Mouse (Mus musculus) midbrain, postnatal 0 days (tissue): ENCODE data around the gene Vasn. TPM values are rescaled to one million over a fixed set of nuclear protein-coding genes. Genes with fewer than 3 reads are reported as not detected.

ENCODE experiments used
- ATAC-seq: fragments of 200-750 bp; cut with Nextera tagmentation; 2 replicates; pipeline ENCODE4 v1.8.0; 2017; ENCODE audit warnings: moderate number of reproducible peaks, mild to moderate bottlenecking, moderate TSS enrichment, moderate library complexity; ENCODE audit not compliant: low FRiP score
- DNase-seq: peaks from one replicate; pipeline ENCODE4 v3.0.0-alpha.2; 2015; ENCODE audit warnings: low spot score
- H3K27ac ChIP-seq: fragments of 300-500 bp; sonication (generic); 2 replicates; pipeline ENCODE4 v1.5.1; 2014; ENCODE audit warnings: low read depth, mild to moderate bottlenecking, low read length, mixed read lengths
- H3K27me3 ChIP-seq: fragments of 300-500 bp; sonication (generic); 2 replicates; pipeline ENCODE4 v1.6.1; 2014; ENCODE audit warnings: low read length, control low read depth, mixed read lengths; ENCODE audit not compliant: insufficient read depth
- H3K36me3 ChIP-seq: fragments of 300-500 bp; sonication (generic); 2 replicates; pipeline ENCODE4 v1.6.1; 2014; ENCODE audit warnings: low read length, control low read depth, mixed read lengths; ENCODE audit not compliant: insufficient read depth
- H3K4me1 ChIP-seq: fragments of 300-500 bp; sonication (generic); 2 replicates; pipeline ENCODE4 v1.6.1; 2014; ENCODE audit warnings: mild to moderate bottlenecking, control low read depth, antibody characterized with exemption, low read length, mixed read lengths; ENCODE audit not compliant: insufficient read depth
- H3K4me2 ChIP-seq: fragments of 300-500 bp; sonication (generic); 2 replicates; pipeline ENCODE4 v1.6.1; 2014; ENCODE audit warnings: low read depth, mild to moderate bottlenecking, low read length, mixed read lengths; ENCODE audit not compliant: poor library complexity, severe bottlenecking
- H3K4me3 ChIP-seq: fragments of 300-500 bp; sonication (generic); 2 replicates; pipeline ENCODE4 v1.5.1; 2014; ENCODE audit warnings: low read depth, mild to moderate bottlenecking, low read length, moderate library complexity
- H3K9ac ChIP-seq: fragments of 300-500 bp; sonication (generic); replicated peaks from 2 replicates; pipeline ENCODE4 v1.6.1; 2014; ENCODE audit warnings: mild to moderate bottlenecking, low read length, moderate library complexity, mixed read lengths; ENCODE audit not compliant: poor library complexity, severe bottlenecking
- H3K9me3 ChIP-seq: fragments of 300-500 bp; sonication (generic); 2 replicates; pipeline ENCODE4 v1.6.1; 2016; ENCODE audit warnings: low read length, control low read depth
- CTCF ChIP-seq: IDR thresholded peaks from 2 replicates; pipeline ENCODE4 v1.5.1; 2016; ENCODE audit warnings: antibody characterized with exemption, mild to moderate bottlenecking
- WGBS: fragments of 180-500 bp; shearing (Covaris S2); extraction: QIAGEN DNeasy Blood & Tissue Kit; methylation state at CpG from one replicate; pipeline ENCODE4 v1.1.7; 2014; 5-methylcytosine and 5-hydroxymethylcytosine counted together
- polyA plus RNA-seq: library from polyadenylated mRNA; unstranded; fragments of >200 nt; fragmentation: Nextera tagmentation; extraction: Ambion mirVana; gene quantifications from 2 replicates; pipeline ENCODE4 v1.2.1, GENCODE M21; 2015
- total RNA-seq: library from RNA; depleted of rRNA; stranded (reverse); fragments of >200 nt; gene quantifications from 2 replicates; pipeline ENCODE4 v1.2.3, GENCODE M21; 2014

Vasn gene
- total and polyA plus RNA-seq, 2 experiments from 2014 or later = 4.7 to 14.2 TPM

DNA sequence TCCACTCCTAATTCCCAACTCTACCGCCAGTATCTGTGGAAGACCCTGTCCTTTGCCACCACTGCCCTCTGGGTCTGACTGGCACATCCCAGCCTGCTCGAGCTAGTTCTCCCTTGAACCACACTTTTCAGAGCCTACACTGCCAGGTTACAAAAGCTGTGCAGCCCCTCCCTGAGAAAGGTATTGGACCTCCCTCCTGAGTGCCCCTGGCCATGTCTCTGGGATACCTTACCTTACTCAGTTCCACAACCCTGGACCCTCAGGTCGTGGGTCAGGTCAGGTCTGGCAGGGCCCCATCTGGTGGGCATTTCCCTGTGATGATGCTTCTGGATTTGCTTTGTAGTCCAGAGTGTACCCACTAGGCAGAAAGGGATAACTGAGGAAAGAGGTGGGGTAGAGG is 40.1 kb upstream of the Vasn start:
- no peaks in the 10 kb centered on the region for H3K36me3 ChIP-seq
- no peak overlapping the region for H3K27ac ChIP-seq
- peaks cover 20% of the 10 kb centered on the region; the same call in 1 of the 2 replicates for H3K4me1 ChIP-seq
- no peak overlapping the region for H3K9ac ChIP-seq
- no peak overlapping the region for H3K4me2 ChIP-seq
- H3K27me3 ChIP-seq = no peaks in the 10 kb centered on the region
- 88% methylated on average over 3 of the region's 3 CpGs for WGBS
- DNase-seq (no peak), ATAC-seq (no peak)
- no peaks in the 10 kb centered on the region for H3K9me3 ChIP-seq
- no peak overlapping the region for H3K4me3 ChIP-seq
- TF ChIP-seq CTCF = no peak

- Histone ChIP-seq H3K4me1 (peaks cover 15% of the 10 kb centered on the region; the same call in 1 of the 2 replicates), H3K27ac (no peak overlapping the region), H3K4me2 (no peak overlapping the region), H3K27me3 (no peaks in the 10 kb centered on the region), H3K9me3 (no peaks in the 10 kb centered on the region), H3K36me3 (no peaks in the 10 kb centered on the region), H3K9ac (no peak overlapping the region), H3K4me3 (no peak overlapping the region)
- ATAC-seq (no peak), DNase-seq (no peak)
- TF ChIP-seq CTCF = no peak
- 79% methylated on average over 9 of the region's 9 CpGs for WGBS
These were observed 38.9 kb upstream of the Vasn start for GRCm38 (mm10) chr16:4600701-4601310.

DNA sequence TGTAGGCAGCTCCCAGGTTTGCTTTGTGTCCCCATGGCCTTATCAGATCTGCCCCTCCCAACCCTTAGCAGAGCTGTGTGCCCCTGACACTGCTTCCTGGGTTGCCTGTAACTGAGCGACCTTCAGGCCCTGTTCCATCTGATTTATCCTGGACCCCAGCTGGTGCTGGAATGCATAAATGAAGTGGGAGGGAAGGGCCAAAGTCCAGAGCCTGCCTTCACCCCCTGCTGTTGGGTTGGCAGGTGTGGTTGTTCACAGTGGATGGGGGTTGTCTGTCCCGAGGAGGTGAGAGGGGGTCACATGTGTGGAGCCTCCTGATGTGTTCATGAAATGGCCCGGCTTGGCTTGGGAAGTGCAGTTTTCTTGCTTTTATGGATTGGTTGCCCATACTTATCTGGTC is 37.6 kb upstream of the Vasn start:
- Histone ChIP-seq H3K4me3 (no peak overlapping the region), H3K4me2 (no peak overlapping the region), H3K9ac (no peak overlapping the region), H3K27ac (no peak overlapping the region), H3K36me3 (no peaks in the 10 kb centered on the region), H3K9me3 (no peaks in the 10 kb centered on the region), H3K27me3 (no peaks in the 10 kb centered on the region), H3K4me1 (peaks cover 14% of the 10 kb centered on the region; the same call in 1 of the 2 replicates)
- 19% methylated on average over 3 of the region's 3 CpGs for WGBS
- ATAC-seq = no peak
- no peak for TF ChIP-seq CTCF
- DNase-seq = no peak

DNA sequence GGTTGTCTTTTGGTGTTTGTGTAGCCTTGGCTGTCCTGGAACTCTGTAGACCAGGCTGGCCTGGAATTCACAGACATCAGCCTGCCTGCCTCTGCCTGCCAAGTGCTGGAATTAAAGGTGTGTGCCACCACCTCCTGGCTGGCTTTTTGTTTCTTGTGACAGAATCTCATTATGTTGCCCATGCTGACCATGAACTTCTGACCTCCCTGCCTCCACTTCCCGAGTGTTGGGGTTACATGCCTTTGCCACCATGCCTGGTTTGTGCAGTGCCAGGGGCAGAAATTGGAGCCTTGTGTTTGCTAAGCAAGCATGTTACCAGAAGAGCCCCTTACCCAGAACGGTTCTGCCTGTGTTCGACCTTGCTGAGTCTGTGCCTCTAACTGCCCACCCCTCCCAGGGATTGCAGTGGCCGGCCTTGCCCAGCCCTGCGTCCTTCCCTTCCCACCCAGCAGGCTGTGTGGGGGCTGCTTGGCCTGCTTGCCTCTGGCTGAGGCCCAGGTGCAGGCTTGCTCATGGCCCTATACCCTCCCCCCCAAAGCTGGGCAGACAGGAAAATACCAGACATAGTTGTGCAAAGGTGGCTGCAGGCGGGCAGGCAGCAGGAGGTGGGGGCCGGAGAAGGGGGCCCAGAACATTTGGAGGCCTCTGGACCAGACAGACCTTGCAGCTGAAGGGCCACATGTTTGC is 36.8 kb upstream of the Vasn start:
- H3K4me2 ChIP-seq = no peak overlapping the region
- no peak overlapping the region for H3K27ac ChIP-seq
- no peaks in the 10 kb centered on the region for H3K9me3 ChIP-seq
- no peak for TF ChIP-seq CTCF
- H3K9ac ChIP-seq = no peak overlapping the region
- H3K4me3 ChIP-seq = no peak overlapping the region
- peaks cover 14% of the 10 kb centered on the region; the same call in 1 of the 2 replicates for H3K4me1 ChIP-seq
- no peak for ATAC-seq
- H3K36me3 ChIP-seq = no peaks in the 10 kb centered on the region
- no peak for DNase-seq
- no peaks in the 10 kb centered on the region for H3K27me3 ChIP-seq
- WGBS = 42% methylated on average over 7 of the region's 7 CpGs

- no peak for DNase-seq
- H3K9ac ChIP-seq = no peak overlapping the region
- H3K4me1 ChIP-seq = peaks cover 14% of the 10 kb centered on the region; the same call in 1 of the 2 replicates
- no peak for TF ChIP-seq CTCF
- H3K27me3 ChIP-seq = no peaks in the 10 kb centered on the region
- WGBS = 74% methylated on average over 1 of the region's 1 CpGs
- no peak for ATAC-seq
- no peaks in the 10 kb centered on the region for H3K9me3 ChIP-seq
- H3K4me3 ChIP-seq = no peak overlapping the region
- H3K27ac ChIP-seq = no peak overlapping the region
- H3K4me2 ChIP-seq = no peak overlapping the region
- H3K36me3 ChIP-seq = no peaks in the 10 kb centered on the region; the same call in 1 of the 2 replicates
These were observed 36.3 kb upstream of the Vasn start for GRCm38 (mm10) chr16:4603453-4603837.

GRCm38 (mm10) chr16:4604293-4604837 is 35.4 kb upstream of the Vasn start:
- no peaks in the 10 kb centered on the region for H3K27me3 ChIP-seq
- no peak overlapping the region for H3K4me3 ChIP-seq
- H3K36me3 ChIP-seq = peaks cover 3% of the 10 kb centered on the region; the same call in 1 of the 2 replicates
- no peak overlapping the region for H3K9ac ChIP-seq
- H3K9me3 ChIP-seq = no peaks in the 10 kb centered on the region
- no peak overlapping the region for H3K27ac ChIP-seq
- no peak overlapping the region for H3K4me2 ChIP-seq
- ATAC-seq (no peak), DNase-seq (no peak)
- TF ChIP-seq CTCF = no peak
- 79% methylated on average over 11 of the region's 11 CpGs for WGBS
- peaks cover 14% of the 10 kb centered on the region; the same call in 1 of the 2 replicates for H3K4me1 ChIP-seq
